Mouse (Mus musculus): ENCODE measurements around the gene Csf2.

DNA sequence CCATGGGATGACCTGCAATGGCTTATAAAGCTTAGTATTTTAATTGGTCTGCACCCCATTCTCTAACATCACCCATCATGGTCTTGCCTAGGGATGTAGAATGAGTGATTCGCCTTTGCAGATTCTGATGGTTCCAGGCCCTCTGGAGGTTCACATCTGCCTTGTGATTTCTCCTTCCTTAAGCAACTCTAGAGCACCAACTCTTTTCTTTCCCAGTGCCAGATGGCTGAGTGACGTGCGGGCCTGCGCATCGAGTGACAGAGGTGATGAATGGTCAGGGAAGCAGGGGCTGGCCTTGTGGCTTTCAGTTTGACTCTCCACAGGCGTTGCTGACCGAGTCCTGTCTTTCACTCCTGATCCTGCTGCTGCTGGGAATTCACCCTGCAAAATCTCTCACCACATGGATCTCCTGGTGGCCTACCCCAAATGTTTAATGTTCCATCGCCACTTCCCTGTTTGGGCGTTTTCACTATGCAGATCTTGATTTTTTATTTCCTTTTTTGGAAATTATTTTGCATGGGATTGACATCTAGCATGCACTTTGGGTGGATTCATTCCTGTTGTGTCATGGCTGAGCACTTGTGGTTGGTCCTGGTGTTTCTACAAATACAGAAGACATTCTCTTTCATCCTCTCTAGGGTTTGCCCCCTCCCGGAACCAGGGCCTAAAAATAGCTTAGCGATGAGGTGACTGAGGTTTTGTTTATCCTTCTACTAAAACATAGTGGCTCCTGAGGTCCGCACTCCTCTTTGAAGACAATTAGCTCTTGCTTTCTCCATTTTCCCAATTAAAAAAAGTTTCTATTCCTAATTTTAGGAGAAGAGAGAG lies 44.7 kb upstream of the Csf2 start:
- TF ChIP-seq POLR2A (IDR thresholded peaks at IDR 0.05; ENCODE audit: extremely low read depth, insufficient read depth, low read length) (no peak), CTCF (IDR thresholded peaks at IDR 0.05; ENCODE audit: extremely low read depth, insufficient read depth, low read length) (no peak)
